Mouse (Mus musculus) brain, adult 2 months (tissue): ENCODE data around the gene Nek3.
A peak's percentile ranks its signal among the peaks of the same experiment; 100 is the strongest.

Source experiments
- DNase-seq: peaks from one replicate; pipeline ENCODE4 v3.0.0; 2011; ENCODE audit warnings: low read depth, low spot score

The Nek3 gene

DNA sequence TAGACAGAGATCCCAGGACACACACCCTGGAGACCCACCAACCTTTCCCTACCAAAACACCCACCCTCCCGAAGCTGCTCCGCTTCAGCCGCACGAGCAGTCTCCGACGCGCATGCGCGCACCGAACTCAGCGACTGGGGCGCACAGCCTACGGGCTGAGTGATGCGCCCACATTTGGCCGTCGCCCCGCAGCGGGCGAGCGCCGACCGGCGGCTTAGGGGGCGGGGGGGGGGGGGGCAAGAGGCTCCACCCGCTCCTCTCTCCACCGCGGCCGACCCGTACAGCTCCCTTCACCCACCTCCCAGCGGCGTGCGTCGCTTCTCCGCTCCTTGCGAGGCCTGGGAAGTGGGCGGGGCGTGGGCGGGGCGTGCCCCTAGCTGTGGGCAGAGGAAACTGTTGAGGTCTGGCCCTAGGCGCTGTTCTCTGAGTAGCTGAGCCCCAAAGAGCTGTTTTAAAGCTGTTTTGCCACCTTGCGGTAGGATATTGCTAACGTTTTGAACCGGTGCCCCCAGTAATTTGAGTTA is at the start of gene Nek3:
Gene Nek3, minus strand, starts transcription at position 356 of the 524 bp plus-strand sequence.
- peak; percentile 97 for DNase-seq

DNA sequence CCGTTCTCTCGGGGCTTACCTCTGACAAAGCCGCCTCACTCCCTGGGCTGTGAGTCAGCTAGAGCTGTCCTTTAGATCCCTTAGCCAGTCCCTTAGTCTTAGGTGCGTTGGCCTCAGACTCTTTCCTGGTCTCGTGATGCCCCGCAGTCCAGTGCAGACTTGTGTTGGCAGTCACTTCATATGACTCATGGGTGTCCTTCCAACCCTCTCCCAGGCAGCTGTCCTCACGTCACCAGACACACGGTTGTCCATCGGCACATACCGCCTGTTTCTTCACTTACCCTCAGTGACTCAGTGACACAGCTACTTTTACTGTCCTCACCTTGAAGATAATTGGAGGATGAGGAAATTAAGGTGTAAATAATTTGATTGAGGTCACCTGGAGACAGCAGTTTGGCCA is 48.6 kb upstream of the Nek3 start:
- DNase-seq, result no peak

DNA sequence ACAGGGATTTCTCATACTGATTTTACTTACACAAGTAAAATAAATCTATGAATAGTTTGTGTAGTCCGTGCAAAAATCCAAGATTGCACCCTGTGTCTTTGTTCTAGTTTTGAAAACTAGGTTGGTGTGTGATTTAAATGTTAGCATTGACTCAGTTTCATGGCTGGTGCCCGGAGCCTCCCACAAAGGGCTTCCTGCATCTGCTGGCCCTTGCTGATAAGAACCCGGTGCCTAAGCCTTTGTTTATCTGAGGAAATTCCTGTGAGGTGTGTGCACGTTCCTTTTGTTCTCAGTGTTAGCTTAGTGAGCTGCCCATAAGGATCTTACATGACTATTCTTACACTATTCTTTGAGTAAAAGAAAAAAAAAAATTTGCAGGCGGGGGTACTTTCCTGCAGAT is 42.8 kb upstream of the Nek3 start:
- DNase-seq, result no peak

DNA sequence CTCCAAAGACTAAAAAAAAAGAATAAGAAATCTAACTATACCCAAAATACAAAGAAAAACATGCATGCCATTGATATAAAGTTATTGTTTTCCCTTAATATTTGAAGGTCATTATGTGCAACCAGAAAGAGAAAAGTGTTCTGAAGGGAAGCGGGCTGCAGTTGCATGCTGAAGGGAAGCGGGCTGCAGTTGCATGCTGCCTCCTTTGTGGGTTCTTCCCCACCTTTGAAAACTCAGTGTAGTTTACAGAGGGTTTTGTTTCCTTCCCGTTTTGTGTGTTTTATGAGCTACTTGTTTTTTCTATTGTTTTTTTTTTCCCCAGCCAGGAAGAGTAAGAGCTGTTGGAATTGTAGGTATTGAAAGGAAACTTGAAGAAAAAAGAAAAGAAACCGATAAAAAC is 41.3 kb upstream of the Nek3 start:
- no peak for DNase-seq

DNA sequence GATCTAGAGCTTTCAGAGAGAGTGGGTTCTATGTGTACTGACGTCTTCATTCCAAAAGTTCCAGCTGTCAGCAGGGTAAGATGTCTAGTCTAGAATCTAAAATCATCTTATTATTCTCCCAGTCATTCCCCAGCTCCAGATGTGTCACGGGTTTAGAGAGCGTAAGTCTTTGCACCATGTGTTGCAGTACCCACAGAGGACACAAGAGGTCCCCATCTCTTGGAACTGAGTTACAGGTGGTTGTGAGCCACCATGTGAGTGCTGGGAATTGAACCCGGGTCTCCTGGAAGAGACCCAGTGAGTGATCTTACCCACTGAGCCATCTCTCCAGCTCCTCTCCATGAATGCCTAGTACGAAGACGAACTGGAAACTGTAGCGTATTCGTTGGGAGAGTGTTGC is 33.2 kb upstream of the Nek3 start:
- DNase-seq, result no peak

DNA sequence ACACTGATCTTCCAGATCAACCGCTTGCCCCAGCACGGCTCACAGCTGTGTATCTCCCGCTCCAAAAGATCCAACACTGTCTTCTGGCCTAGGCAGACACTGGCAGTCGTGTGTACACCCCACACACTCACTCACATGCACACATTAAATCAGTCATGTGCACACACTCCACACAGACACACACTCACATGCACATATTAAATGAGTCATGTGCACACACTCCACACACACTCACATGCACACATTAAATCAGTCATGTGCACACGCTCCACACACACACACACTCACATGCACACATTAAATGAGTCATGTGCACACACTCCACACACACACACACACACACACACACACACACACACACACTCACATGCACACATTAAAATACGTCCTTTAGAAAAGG is 31.7 kb upstream of the Nek3 start:
- peak; percentile 10 for DNase-seq

DNA sequence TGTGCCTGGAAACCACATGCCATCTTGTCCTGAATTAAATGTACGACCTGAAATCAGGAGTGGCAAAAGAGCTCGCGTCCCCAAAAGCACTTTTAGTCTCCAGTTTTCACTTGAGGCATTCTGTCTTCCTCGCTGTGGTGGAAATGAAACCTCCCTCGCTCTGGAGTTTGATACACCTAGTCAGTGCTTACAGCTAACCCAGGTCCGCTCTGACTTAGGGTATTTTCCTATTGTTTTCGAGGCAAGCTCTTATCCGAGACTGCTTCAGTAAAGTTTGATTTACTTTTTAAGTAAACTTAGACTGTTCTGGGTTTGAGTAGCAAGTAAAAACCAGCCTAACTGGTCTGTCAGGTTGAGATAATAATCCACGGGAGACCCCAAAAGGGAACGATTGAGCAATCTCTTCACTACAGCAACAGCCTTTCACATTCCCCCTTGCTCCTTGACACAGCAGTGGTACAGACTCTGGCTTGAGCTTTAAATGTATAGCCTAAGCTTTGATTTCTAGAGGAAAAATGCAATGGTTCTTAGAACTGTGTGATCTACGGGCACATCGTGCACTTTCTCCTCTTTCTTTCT is 27.3 kb upstream of the Nek3 start:
- peak; percentile 45 for DNase-seq

DNA sequence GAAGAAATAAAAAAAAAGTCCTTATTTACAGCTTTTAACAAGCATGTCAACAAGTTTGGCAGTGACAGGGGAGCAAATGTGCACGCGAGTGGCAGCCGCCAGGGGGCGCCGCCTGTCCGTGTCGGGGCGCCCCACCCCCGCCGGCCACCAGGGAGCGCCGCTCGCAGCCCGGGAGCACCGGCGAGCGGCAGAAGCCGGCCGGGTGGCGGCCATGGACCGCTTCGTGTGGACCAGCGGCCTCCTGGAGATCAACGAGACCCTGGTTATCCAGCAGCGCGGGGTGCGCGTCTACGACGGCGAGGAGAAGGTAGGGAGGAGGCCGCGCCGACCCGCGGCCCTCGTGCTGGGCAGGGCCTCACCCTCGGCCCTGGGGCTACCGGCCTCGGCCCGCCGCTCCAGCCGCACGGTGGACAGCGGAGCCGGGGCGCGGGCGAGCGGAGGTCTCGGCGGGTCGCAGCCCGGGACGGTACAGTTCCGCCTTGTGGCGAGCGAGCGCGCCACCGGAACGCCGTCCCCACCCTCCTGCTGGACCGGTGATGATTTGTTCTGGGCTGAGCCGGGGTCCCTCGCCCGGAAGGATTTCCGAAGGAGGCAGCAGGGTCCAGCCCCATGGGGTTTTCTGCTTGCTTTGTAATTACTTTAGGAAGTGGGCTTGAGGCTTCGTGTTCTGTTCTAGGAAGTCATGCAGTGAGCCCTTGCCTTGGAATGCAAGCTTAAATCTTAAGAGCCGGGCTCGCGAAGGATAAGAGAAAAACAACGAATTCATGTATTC is 26.6 kb upstream of the Nek3 start, which contains the start of gene Vps36:
Gene Vps36, plus strand, starts transcription at position 150 of the 772 bp plus-strand sequence.
- peak; percentile 89 for DNase-seq

DNA sequence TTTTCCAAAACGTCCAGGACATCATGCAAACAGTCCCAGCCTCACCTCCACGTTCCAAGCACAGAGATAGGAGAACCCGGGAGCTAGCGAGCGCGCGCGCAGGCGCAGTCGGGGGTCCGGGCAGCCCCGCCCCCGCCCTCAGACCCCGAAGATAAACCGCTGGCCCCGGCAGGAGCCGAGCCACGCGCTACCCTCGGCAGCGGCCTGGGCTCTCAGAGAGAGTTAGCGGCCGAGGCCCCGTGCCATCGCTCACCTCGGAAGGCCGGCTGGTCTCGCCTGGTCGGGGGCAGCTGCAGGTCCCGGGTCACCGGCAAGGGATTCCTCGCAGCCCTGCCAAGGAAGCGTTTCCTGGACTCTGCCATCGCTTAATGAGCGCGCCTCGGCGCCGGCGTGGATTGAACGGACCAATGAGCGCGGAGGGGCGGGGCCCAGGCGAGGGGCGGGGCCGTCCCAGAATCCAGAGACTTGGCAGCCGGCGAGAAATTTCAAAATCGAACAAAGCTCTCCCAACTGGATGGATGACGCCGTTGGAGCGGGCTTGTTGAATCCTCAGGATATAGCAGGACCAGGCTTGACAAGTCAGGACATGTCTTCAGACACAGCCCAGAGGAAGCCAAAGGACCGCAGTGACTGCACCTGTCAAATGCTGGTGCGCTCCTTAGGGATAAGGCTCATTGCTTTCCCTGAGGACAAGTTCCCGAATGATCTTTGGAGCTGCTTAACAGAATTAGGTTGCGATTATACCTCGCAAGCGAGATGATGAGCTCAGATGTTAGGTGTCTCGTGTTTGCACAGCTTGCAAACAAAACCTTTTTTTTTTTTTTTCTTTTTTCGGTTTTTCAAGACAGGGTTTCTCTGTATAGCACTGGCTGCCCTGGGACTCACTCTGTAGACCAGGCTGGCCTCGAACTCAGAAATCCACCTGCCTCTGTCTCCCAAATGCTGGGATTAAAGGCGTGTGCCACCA is 19.5 kb upstream of the Nek3 start, which contains the start of gene Ckap2:
Gene Ckap2, minus strand, starts transcription at position 389 of the 967 bp plus-strand sequence.
- peak; percentile 84 for DNase-seq

DNA sequence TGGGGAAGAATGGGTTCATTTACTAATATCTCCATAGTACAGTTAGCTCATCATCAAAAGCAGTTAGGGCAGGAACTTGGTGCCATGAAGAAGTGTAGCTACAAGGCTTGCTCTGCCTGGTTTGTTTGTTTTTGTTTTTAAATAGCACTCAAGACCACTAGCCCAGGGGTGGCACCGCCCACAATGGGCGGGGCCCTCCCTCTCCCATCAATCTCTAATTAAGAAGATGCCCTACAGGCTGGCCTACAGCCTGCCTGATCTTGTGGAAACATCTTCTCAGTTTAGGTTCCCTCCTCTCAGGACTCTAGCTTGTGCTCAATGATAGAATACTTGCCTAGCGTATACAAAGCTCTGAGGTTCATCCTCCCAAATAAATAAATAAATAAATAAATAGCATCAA is 18.6 kb upstream of the Nek3 start:
- DNase-seq, result no peak

DNA sequence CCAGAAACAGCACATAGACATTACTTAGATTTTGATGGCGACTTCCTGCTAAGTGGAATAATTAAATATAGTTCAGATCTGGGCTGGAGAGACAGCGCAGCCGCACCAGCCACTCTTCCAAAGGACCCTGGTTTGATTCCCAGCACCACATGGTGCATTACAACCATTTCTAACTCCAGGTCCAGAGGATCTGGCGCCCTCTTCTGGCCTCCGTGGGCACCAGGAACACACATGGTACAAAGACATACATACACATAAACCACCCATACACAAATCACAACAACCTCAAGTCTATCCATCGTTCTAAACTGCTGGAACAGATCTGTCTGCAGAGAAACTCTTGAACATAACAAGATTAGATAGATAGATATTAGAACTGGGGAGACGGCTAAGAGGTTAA is 9.7 kb upstream of the Nek3 start:
- DNase-seq, result no peak

DNA sequence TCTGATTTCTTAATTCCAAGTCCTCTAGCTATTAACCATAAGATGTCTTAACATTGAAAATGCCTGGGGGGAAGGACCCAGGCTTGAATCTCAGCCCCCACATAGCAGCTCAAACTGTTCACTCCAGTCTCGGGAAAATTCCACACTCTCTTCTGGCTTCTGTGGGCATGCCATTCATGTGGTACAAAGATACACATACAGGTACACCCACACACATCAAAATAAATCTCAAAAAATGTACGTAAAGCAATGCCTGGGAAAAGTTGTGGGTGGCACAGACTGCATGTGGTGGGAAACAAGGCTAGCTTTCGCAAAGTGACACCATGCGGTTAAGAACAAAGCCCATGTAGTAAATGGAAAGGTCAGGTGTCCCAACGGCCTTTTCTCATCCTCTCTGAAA is 2.9 kb upstream of the Nek3 start:
- peak; percentile 66 for DNase-seq

DNA sequence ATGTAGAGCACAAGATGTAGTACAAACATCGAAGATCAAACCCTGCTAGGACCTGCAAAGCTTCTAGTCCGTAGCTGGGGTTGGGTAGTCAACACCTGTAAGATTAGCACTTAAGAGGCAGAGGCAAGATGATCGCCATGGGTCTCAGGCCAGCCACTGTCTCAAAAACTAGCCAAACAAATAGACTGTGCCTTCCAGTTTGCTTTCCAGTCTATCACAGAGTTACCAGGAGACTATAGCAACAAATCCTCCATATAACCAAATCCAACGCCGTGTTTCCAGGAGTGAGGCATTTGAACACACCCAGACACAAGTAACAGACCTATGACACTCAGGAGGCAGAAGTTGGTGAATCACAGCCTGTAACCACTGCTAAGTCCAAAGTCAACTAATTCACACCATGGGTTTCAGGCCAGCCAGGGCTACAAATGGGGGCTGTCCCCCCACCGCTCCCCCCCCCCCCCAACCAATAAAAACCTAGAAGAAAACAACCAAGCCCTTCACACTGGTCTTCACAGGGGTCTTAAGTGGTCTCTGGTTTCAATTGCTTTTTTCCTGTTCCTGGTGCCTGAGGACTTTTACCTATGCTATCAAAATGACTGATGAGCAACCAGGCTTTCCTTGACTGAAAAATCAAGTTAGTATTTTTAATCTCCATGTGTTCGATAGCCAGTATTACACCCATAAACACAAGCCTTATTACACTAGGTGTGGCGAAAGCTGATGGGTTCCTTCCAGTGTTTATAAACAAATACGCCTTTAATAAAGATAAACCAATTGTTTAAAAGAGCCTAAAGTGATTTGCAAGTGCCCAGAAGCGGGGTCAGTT is 770 bp downstream of the Nek3 start:
- peak; percentile 7 for DNase-seq

DNA sequence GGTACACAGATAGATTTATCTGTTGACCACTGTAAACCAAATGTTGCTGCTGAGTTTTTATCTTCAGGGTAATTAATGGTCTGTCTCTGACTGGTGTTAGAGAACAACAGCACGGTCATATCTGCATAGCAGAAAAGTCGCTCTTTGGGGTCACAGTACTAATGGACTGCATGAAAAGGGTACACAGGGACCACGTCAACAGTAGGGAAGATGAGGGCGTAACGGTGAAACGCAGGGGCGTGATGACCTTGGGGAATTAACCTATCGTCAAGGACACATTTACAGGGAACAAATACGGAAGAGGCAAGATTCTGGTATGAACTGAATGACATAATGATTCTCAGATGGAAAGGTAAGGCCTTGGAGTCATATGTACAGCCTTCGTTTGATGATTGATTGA is 1.8 kb downstream of the Nek3 start:
- no peak for DNase-seq

DNA sequence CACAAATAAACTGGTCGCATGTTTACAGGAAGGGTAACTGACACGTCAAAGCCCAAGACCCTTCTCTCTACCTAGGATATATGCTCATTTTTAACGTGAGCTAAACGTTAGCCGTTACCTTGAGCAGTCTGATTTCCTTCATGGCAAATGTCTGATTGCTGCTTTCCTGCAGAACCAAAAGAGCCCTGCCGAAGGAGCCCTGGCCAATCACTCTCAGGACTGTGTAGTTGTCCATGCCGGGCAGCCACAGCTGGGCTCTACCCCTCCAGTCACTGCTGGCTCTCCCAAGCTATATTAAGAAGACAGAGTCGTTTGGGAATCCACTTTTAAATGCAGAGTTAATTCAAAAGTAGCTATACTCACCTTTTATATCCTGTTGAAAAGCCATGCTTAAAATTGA is 4.0 kb downstream of the Nek3 start:
- DNase-seq, result no peak

DNA sequence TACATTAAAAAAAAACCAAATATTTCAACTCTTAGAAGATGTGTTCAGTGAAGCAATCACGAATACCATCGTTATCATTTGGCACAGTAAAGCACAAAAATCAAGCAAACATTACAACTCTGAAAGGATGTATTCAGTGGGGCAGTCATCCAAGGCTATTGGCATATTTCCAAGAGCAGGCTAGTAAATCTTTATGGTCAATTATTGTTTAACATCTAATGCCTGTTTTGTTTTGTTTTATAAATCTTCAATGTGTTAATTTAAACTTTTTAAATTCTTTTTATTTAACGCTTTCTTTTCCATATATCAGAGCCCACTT is 15.9 kb downstream of the Nek3 start:
- no peak for DNase-seq

DNA sequence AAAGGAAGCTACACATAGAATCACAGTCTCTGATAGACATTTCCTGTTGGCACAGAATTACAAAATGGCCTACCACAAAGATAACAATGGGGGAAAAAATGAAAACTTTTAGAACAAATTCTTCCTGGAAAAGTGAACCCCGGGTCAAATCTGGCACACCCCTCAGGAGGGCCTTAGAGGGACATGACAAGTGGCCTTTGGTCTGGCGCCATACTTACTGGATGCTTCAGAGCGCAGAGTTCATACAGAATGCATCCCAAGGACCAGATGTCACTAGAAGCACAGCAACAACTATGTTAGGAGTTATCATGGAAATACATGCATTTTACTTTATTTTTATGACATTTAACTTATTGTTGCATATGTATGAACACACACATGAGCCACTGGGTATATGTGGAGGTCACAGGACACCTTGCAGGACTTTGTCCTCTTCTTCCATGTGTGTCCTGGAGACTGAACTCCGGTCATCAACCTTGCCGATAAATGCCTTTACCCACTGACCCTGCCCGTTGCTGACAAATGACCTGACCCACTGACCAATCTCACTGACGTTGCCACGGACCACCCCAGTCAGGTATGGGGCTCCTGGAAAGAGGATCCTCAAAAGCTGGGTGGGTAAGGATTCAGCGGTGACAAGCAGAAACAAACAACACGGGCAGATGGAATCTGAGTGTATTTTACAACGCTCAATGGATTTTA is 16.4 kb downstream of the Nek3 start:
- DNase-seq, result no peak

DNA sequence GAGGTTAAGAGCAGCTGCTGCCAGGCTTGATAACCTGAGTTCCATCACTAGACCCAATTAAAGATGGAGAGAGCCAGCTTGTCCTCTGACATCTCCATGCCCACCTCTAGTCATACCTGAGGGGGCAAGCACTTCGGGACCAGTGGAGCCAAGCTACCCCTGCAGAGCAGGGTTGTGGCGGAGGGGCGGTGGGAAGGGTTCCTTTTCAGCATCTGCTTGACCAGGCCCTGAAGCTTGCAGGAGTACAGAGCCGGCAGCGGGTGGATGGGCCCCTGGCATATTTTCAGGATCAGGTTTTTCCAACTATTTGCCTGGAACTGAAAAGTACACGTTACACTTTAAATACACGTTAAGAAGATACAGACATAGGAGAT is 17.9 kb downstream of the Nek3 start:
- no peak for DNase-seq

DNA sequence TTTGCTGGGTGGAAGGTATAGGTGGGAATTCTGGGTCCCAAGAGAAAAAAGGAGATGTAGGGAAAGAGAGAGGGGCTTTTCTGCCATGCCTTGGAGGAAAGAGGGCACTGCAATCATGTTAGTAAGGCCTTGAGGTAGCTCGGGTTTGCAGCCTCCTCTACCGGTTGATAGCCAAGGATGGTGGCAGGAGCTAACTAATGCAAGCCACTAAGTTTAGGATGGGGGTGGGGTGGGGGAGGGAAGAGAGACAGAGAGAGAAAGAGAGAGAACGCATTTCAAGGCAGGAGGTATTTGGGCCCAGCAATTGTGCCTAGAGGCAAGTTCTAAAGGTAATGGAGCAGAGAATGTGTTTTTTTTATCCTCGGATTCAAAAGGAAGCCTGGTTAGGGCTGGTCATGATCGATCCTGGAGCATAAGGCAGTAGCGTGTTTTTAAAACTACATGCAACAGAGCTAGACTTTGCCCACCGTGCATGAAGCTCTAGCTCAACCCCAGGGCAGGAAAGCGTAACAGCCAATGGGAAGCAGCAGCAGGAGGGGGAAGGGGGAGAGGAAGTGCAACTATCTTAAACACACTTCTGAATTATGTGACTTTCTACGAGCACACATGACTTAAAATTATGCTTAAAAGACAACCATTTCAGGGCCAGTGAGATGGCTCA is 18.4 kb downstream of the Nek3 start:
- DNase-seq, result no peak

DNA sequence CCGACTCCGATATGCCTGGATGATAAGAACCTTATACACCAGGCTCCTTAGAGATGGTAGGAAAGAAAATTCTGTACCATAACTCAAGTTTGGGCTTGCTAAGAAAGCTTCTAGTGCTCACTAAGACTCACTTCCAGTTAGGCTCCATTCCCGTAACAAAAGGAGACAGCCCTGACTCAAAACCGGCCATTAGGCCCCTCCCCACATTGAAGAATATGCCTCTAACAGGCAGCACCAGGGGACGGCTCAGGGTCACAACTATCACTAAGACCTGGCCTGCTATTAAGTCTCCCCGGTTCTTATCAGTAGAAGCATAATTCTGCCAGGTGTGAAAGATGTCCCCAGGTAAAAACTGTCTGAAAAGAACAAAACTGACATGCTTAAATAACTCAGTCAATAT is 20.4 kb downstream of the Nek3 start:
- no peak for DNase-seq
